Mouse (Mus musculus) thymus, postnatal 0 days (tissue): ENCODE data around the gene Gls2. TPM values are rescaled to one million over a fixed set of nuclear protein-coding genes. Genes with fewer than 3 reads are reported as not detected.

Source experiments
- DNase-seq: peaks from one replicate; pipeline ENCODE4 v3.0.0-alpha.2; 2015; ENCODE audit warnings: low spot score
- polyA plus RNA-seq: library from polyadenylated mRNA; unstranded; fragments of >200 nt; fragmentation: Nextera tagmentation; extraction: Ambion mirVana; gene quantifications from 2 replicates; pipeline ENCODE4 v1.2.1, GENCODE M21; 2015

Gene Gls2
- polyA plus RNA-seq, 1 experiment from 2014 or later, result 1.5 TPM

DNA sequence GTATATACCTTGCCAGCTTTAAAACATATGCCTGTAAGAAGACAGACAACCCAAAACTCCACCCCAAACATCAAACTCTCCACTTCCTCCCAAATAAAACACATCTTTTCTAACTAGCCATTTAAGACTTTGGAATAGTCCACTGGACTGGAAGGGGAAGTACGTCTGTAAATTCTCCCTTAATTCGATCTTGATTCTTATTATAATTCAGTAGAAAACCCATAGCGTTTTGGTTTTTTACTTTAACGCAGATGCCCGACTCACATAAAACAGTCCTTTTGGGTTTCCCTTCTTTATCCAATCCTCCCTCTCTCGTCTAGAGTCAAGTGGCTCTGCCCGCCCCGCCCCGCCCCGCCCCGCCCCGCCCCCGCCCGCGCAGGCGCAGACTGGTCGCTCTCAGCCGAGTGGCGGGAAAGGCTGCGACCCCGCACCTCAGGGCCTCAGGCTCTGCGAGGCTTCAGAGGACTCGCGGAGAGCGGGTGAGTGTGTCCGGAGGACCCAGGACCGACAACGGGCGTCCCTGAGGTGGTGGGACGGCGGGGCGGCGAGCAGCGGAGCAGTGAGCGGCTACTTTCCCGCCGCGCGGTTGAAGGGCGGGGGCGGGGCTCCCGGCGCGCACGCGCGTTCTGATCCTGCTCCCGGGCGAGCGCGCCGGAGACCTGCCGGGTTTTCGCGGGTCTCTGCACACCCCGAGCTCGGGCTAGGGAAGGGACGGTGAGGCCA is 37.6 kb downstream of the Gls2 start, which contains the start of gene Timeless:
Gene Timeless (plus strand): TSS at position 369 of the 723 bp plus-strand sequence.
- peak; percentile 89 for DNase-seq

DNA sequence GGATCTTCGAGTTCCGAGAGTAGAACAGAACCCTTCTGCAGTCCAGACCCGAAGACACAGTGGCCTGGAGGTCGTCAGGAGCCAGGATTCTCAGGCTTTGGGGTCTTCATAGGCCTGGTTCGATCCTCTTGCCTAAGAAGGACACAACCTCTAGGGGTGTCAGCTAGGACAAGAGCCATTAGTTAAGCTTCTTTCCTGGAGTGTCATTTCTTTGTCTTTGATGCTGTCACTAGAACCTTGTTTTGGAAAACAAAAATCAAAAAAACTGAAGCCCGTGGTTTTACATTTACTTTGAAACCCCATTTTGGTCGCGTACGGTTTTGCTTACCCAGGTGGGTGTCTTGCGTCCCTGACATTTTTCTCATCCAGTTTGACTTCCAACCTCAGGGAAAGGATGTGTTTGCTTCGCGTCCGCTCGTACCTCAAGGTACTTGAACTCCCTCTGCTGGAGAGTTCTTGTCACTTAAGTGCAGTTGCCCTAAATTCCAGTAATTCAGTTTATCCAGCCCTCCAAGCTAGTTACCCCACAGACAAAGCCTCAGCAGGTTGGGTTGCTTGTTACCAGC is 38.2 kb downstream of the Gls2 start:
- peak; percentile 84 for DNase-seq

DNA sequence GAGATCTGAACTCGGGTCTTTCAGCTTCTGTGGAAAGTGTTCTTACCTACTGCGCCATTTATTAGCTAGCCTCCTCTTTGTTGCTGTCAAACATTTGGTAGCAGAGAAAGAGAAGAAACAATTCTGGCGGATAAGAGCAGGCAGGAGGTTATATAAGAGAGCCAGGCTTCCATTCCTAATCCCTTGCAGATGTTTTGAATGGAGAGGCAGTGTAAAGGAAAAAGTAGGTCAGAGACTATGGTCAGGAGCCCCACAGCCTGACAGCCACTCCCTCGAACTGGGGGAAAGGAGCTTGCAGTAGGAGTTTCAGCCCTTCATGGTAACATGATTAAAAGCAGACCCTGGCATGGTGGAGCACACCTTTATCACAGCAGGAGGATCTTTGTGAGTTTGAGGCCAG is 42.1 kb downstream of the Gls2 start:
- DNase-seq, result no peak

- no peak for DNase-seq
Measured at GRCm38 (mm10) chr10:128237807-128238480, 43.7 kb downstream of the Gls2 start.

GRCm38 (mm10) chr10:128239140-128239539 is 44.9 kb downstream of the Gls2 start:
- no peak for DNase-seq

DNA sequence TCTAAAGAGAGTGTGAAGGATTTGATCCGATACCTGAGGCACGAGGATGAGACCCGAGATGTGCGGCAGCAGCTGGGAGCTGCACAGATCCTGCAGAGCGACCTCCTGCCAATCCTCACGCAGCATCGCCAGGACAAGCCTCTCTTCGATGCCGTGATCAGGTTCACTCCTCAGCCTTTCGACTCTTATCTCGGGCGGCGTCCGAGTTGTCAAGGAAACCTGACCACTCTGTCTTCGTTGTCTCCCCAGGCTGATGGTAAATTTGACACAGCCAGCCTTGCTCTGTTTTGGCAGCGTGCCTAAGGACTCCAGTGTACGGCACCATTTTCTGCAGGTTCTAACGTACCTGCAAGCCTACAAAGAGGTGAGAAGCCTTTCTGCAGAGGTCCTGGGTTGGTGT is 45.9 kb downstream of the Gls2 start:
- DNase-seq, result no peak

- no peak for DNase-seq
Measured at GRCm38 (mm10) chr10:128243252-128243651, 49.0 kb downstream of the Gls2 start.

GRCm38 (mm10) chr10:128244121-128244520 is 49.9 kb downstream of the Gls2 start:
- no peak for DNase-seq

DNA sequence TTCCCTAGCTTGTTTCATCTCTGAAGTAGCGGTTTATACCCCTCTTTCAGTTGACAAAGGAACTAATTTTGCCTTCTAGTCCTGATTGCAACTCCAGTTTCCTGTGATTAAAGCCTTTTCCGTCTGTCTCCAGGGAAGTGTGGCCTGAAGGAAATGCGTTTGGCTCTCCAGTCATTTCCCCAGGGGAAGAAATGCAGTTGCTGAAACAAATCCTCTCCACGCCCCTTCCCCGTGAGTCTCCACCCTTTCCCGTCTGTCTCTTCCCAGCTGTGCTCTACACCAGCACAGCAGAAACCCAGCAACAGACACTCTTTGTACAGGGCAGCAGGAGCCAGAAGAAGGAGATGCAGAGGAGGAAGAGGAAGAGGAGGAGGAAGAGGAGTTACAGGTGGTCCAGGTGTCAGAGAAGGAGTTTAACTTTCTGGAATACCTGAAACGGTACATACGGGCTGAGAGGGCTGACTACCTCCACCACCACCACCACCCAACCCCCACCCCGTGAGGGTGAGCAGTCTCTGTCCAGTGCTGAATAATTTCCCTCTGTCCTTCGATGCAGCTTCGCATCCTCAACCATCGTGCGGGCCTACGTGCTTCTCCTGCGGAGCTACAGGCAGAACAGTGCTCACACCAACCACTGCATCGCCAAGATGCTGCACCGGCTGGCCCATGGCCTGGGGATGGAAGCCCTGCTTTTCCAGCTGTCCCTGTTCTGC is 52.9 kb downstream of the Gls2 start:
- no peak for DNase-seq

DNA sequence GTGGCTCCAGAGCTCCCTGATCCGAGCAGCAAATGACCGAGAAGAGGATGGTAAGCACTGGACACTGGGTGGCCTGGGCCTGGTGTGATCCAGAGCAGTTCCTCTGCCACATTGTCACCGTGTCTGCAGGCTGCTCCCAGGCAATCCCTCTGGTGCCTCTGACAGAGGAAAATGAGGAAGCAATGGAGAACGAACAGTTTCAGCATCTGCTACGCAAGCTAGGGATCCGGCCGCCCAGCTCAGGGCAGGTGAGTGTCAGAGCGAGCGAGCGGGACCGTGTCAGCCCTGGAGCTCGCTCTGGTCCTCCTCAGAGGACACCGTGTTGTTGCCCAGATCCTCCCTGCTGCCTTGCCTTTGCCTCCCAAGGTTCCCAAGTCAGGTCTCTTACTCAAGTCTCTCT is 56.3 kb downstream of the Gls2 start:
- no peak for DNase-seq

DNA sequence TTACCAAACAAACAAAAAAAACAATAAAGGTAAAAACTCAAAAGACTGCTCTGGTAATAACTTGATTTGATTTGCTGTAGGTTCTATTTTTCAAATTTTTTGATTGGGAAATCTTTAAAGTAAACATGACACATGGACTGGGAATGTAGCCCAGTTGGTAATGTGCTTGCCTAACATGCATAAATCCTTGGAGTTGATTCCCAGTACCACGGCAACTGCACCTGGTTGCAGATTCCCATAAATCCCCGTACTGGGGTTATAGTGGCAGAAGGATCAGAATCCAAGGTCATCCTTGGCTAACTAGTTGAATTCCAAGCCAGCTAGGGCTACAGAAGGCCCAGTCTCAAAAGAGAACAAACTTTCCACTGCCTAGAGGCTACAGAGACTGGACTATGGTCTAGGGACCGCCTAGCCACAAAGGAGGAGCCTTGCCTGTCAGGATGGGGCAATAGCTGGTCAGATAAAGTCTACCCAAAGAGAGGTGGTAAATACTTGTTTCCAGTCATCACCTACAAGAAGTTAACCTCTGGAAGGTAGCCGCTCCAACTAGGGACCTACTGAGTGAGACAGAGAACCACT is 59.5 kb downstream of the Gls2 start, which contains the start of gene Apon:
Gene Apon (plus strand): TSS at position 420 of the 579 bp plus-strand sequence.
- no peak for DNase-seq

DNA sequence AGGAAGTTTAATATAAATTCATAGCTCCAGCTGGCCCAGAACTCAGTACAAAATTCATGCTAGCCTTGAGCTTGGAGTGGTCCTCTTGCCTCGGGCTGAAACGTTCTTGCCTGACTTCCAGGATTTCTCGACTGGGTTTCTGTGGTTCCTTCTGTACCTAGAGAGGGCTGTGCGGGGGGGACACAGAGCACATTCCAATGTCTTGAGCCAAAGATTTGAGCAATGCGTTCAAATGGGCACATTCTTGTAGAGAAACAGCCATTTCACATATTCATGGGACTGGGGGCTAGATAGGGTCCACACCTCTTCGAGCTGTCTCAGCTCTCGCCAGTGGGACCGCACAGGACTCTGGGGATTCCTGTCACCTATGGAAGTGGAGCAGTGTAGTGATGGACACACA is 61.7 kb downstream of the Gls2 start:
- no peak for DNase-seq

GRCm38 (mm10) chr10:128256328-128256727 is 62.1 kb downstream of the Gls2 start:
- DNase-seq, result no peak

GRCm38 (mm10) chr10:128258953-128259352 is 64.7 kb downstream of the Gls2 start:
- peak; percentile 54 for DNase-seq

Other genes with a start within 250 kb of the Gls2 start
- gene Hsd17b6, start 186.8 kb upstream of the Gls2 start, polyA plus RNA-seq, result 0.16 and 0.22 TPM in 2 replicates
- 89.6 and 98.8 TPM in 2 replicates for gene Prim1, start 179.3 kb upstream of the Gls2 start, polyA plus RNA-seq
- 829 and 868 TPM in 2 replicates for gene Naca, start 158.9 kb upstream of the Gls2 start, polyA plus RNA-seq
- gene Ptges3, start 135.5 kb upstream of the Gls2 start, polyA plus RNA-seq, result 401 and 422 TPM in 2 replicates
- 2,017 and 2,181 TPM in 2 replicates for gene Atp5b, start 111.2 kb upstream of the Gls2 start, polyA plus RNA-seq
- 21.5 and 27.5 TPM in 2 replicates for gene Baz2a, start 102.9 kb upstream of the Gls2 start, polyA plus RNA-seq
- 14.1 and 17.3 TPM in 2 replicates for gene Rbms2, start 14.2 kb upstream of the Gls2 start, polyA plus RNA-seq
- 15.4 and 17.1 TPM in 2 replicates for gene Spryd4, start 17.4 kb downstream of the Gls2 start, polyA plus RNA-seq
- 0.06 TPM in 1 of 2 replicates, not detected in the other for gene Mip, start 31.4 kb downstream of the Gls2 start, polyA plus RNA-seq
- 51.7 and 59.7 TPM in 2 replicates for gene Timeless, start 37.6 kb downstream of the Gls2 start, polyA plus RNA-seq
- gene Apon, start 59.6 kb downstream of the Gls2 start, polyA plus RNA-seq, result 0.28 and 0.40 TPM in 2 replicates
- 0.17 TPM in 1 of 2 replicates, not detected in the other for gene Apof, start 74.2 kb downstream of the Gls2 start, polyA plus RNA-seq
- gene Stat2, start 76.1 kb downstream of the Gls2 start, polyA plus RNA-seq, result 22.6 and 25.1 TPM in 2 replicates
- gene Il23a, start 104.3 kb downstream of the Gls2 start, polyA plus RNA-seq, result 2.5 and 3.1 TPM in 2 replicates
- 26.2 and 31.8 TPM in 2 replicates for gene Pan2, start 108.9 kb downstream of the Gls2 start, polyA plus RNA-seq
- 223 and 247 TPM in 2 replicates for gene Cnpy2, start 128.0 kb downstream of the Gls2 start, polyA plus RNA-seq
- gene Cs, start 143.3 kb downstream of the Gls2 start, polyA plus RNA-seq, result 154 and 157 TPM in 2 replicates
- gene Coq10a, start 174.5 kb downstream of the Gls2 start, polyA plus RNA-seq, result 17.1 and 21.8 TPM in 2 replicates
- 7.4 and 9.9 TPM in 2 replicates for gene Ankrd52, start 182.7 kb downstream of the Gls2 start, polyA plus RNA-seq
- 0.38 and 0.44 TPM in 2 replicates for gene Slc39a5, start 206.8 kb downstream of the Gls2 start, polyA plus RNA-seq
- 59.0 and 68.0 TPM in 2 replicates for gene Nabp2, start 217.0 kb downstream of the Gls2 start, polyA plus RNA-seq
- 30.0 and 31.7 TPM in 2 replicates for gene Rnf41, start 217.2 kb downstream of the Gls2 start, polyA plus RNA-seq